Mouse (Mus musculus) left cerebral cortex, adult 8-10 months (tissue): ENCODE results near the gene Relt. TPM values are rescaled to one million over a fixed set of nuclear protein-coding genes. Genes with fewer than 3 reads are reported as not detected.
A peak's percentile ranks its signal among the peaks of the same experiment; 100 is the strongest.

Source experiments
- DNase-seq, 2 experiments: peaks; one replicate each; pipeline ENCODE4 v3.0.0; 2022; ENCODE audit warnings: low spot score in 2 of 2
- total RNA-seq, 4 experiments: library from RNA; stranded (reverse); gene quantifications; 2 replicates each; pipeline ENCODE4 v1.2.4; 2022

Relt gene
- 10 to 100 TPM; 16.7 to 18.9 (median 17.8) TPM for total RNA-seq

DNA sequence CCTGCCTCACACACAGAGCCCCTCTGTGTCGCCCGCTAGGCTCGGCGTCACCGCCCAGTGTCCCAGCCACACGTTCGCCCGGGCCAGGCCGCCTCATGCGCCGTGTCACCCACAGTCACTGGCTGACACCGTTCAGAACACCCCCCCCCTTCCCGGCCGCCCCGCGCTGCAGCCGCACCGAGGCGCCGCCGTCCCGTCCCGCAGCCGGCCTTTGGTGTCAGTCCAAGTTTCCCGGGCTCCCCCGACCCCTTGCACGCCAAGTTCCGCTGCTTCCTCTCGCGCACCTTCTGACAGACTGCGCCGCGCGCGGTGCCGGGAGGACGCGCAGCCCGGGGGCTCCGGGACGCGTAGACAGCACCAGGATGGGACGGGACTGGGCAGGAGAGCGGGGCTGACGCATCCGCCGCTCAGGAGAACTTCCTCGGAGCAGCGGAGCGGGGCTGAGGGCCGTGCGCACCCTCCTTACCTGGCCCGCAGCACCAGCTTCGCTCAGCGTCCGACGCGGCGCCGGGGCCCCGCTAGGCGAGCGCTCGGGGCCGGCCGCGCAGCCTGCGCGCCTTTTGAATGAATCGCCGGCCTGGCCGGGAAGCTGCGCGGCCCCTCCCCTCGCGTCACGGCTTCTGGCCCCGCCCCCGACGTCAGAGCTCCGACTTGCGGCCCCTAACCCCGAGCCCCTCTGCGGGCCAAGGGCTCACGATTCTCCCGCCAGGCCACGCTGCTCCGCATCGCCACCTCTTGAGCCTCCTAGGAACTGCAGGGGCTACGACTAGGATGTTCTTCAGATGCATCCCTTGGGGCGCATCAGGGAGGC lies at the start of gene Relt:
Gene Relt (minus strand): TSS at position 619 of the 811 bp plus-strand sequence.
- peak; percentile 78 to 85 for DNase-seq

GRCm38 (mm10) chr7:100911791-100912190 lies 48.5 kb upstream of the Relt start:
- no peak for DNase-seq

DNA sequence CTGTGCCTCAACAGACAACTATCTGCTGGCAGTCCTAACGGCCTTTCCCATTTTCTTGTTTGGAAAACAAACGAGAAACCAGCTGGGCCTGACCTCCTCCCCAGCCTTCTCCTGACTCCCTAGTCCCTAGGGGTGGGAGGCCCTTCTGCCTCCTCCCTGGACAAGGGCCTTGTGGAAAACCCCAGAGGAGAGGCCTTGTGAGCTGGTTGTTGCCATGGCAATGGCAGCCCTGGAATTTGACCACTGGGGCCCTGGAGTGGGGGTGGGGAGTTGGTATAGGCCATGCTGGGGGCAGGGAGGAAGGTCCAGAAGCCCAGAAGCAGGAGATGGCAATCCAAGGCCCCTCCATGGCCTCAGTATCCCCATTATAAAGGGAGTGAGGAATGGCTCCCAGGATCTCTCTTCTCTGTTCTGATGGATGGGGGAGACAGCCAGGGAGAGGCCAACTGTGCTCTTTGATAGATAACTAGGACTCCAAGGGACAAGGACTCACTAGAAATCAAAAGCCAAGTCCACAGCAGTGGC lies 48.1 kb upstream of the Relt start:
- DNase-seq: no peak

- no peak for DNase-seq
Measured at GRCm38 (mm10) chr7:100908567-100908966, 45.3 kb upstream of the Relt start.

GRCm38 (mm10) chr7:100908061-100908460 lies 44.8 kb upstream of the Relt start:
- DNase-seq: no peak

DNA sequence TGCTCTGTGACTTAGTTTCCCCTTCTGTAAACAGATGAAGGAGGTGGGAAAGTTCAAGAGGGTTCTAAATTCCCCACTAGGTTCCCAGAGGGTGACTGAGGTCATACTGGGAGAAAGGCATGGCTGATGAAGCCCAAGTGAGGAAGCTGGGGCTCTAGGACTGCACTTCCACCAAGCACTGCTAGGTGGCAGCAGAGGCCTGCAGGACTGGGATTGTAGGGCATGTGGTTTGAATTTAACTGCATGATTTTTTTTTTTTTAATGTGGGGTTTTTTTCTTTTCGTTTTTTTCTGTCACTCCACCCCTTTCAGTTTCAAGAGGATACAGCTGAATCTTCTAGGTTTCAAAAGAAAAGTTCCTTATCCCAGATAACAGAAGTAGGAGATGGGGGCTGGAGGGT lies 44.0 kb upstream of the Relt start:
- peak in 1 of 2 experiments; percentile 88 for DNase-seq

DNA sequence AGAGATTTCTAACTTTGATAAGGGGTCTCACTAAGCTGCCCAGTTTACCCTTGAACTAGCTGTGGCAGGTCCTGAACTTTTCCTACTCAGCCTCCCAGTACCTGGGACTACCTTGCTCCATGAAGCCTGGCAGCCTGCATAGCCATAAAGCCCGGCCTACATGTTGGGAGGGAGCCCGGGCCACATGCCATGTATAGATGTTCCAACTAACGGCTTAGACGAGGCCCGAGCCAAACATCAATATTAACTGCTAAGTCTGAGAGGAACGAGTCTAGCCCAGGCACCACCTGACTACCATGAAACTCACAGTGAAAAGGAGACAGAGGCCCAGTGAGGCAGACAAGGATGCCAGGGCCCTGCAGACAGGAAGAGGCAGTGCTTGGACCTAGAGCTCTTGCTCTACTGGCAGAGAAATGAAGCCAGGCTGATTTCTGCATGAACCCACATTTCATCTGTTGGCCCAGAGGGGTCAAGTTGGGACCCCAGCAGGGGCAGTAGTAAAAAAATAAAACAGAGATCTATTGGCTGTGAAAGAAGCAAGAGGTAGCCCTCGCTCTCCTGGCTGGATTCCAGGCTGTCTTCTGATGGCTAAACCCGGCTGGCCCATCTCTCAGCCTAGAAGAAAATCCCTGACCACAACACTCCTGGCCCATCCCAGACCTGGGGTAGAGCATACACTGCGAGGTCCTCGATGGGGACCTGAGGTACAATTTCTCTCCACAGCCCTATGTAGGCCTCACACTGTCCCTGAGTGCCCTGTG lies 43.0 kb upstream of the Relt start:
- DNase-seq: no peak

DNA sequence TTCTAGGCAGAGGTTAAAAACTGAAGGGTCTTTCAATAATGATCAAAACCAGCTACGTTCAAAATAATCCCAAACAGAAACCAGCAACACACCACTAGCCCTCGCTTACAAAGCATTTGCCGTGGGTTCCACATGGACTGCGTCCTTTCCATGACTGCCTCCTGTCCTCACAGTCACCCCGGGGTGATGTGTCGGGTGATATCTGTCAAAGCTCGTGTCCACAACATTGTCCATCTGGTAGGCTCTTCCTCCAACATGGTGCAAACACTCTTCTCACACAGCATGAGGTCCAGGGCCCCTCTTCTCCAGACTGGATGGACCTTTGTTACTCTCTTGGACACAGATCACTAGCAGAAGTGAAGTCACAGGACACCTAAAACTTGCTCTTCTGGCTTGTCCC lies 41.8 kb upstream of the Relt start:
- DNase-seq: no peak

DNA sequence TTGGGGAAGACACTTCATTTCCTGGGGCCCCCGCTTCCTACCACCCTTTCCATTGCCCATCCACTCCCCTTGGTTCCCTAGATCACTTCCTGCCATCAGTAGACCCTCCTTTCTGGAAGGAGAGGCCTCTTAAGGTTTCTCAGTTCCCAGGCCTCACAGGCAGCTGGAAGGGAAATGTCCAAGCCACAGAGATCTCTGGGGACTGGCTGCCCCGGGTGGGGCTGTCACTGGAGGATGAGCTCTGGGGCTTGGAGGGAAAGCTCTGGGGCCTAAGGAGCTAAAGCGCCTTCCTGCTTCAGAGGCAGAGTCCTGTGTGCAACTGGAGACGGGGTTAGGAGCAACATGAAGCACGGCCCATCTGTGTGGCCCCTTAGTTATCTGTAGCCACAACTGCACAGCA lies 41.4 kb upstream of the Relt start:
- DNase-seq: no peak

DNA sequence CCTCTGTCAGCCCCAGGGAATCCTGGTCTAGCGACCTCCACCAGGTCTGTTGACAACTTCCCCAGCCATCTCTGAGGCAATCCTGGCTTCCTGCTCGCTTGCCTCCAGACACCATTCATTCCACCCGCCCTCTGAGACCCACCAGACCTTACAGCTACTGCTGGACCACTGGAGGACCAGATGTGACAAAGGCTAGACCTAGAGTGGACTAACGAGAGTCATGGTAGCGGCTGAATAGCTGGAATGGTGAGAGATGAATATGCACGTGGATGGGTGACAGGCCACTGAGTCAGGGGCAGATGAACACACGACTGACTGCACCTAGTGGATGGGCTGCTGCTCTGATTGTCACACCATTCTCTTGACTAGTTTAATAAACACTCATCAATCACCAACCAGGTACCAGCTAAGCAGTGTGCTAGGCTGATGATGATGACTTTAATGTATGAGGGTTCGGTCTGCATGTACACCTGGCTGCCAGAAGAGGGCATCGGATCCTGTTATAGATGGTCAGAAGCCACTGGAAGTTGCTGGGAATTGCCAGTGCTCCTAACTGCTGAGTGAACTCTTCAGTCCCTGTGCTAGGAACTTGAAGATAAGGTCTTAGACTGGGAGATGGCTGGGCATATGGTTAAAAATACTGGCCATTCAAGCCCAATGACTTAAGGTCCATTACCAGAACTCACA lies 39.3 kb upstream of the Relt start:
- DNase-seq: no peak

DNA sequence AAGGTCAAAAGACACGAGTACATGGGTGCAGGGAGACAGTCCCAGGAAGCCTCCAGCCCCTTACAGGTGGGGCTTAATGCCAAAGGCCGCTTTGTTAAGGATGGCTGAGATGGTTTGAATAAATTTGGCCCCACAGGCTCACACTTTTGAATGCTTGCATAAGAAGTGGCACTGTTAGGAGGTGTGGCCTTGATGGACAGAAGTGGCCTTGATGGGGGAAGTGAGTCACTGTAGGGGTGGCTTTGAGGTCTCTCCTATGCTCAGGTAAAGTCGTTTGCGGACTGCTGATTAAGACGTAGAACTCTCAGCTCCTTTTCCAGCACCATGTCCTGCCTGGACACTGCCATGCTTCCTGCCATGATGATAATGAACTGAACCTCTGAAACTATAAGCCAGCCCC lies 34.6 kb upstream of the Relt start:
- no peak for DNase-seq

GRCm38 (mm10) chr7:100894833-100895226 lies 31.6 kb upstream of the Relt start:
- no peak for DNase-seq

GRCm38 (mm10) chr7:100894057-100894832 lies 31.0 kb upstream of the Relt start:
- DNase-seq: peak; percentile 56 to 67

DNA sequence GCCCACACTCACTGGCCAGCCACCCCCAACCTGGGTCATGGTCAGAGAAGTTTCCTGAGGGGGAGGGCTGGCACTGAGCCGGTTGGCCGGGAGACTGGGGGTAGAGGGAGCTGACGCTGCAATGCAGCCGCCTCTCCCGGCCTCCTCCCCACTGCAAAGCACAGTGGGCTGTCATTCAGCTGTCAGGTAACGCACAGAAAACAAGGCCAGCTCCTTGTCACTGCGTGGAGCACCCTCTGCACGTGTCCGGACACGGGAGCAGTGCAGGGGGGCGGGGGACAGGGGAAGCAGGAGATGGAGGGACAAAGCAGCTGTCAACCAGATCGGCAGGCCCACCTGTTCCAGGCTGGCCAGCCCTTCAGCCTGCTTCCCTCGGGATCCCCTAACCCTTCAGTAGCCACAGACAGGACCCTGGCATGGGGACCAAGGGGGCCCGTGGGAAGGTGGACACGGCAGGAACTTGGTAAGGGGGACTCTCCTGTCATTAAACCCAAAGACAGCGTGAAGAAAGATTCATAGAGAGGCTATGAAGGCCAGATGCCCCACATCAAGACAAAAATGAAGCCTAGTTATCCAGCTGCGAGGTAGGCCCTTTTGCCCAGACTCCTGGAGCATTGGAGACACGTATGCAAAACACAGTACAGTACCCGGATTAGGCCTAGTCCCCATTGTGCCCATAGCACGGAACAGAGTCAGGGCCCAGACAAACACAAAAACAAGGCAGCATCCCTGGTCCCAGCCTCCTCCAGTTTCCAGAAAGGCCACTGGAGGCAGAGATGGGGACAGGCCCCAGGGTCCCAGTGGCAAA lies 30.2 kb upstream of the Relt start:
- peak in 1 of 2 experiments; percentile 70 for DNase-seq

GRCm38 (mm10) chr7:100886535-100886934 lies 23.3 kb upstream of the Relt start:
- DNase-seq: peak in 1 of 2 experiments; percentile 59

GRCm38 (mm10) chr7:100884460-100884859 lies 21.2 kb upstream of the Relt start:
- DNase-seq: no peak

DNA sequence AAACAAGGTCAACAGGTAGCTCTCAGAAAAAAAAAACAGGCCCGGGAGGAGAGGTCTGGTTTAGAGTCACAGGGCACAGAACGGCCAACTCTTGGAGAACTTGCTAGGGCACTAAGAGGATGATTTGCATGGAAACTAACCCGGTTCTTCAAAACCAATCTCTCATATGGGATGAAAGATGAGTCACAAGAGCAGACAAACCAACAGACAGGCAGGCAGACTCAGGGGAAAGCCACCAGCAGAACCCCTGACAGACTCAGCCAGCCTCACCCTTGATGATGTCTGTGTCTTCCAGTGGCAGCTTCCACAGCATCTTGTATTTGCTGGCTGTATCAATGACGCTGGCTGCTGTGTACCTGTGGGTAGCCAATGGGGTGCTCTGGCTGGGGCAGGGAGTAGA lies 18.7 kb upstream of the Relt start:
- no peak for DNase-seq

- DNase-seq: no peak
Measured at GRCm38 (mm10) chr7:100881531-100881930, 18.3 kb upstream of the Relt start.

- no peak for DNase-seq
Measured at GRCm38 (mm10) chr7:100879595-100879994, 16.3 kb upstream of the Relt start.

- DNase-seq: no peak
Measured at GRCm38 (mm10) chr7:100876771-100877170, 13.5 kb upstream of the Relt start.
